Mouse (Mus musculus) A20 (cell line): Measurements from ENCODE around the gene Cd3g.
"Not testable (repeated sequence)": the region's sequence is repeated elsewhere in the genome, so short reads cannot be mapped to it uniquely, and the experiment has no call there.

Source experiments
- DNase-seq: peaks from one replicate; pipeline ENCODE4 v3.0.0-alpha.2; 2011; ENCODE audit warnings: low read depth, low spot score

Cd3g gene

GRCm38 (mm10) chr9:44986242-44986781 is 6.1 kb upstream of the Cd3g start:
- peak; percentile 48 for DNase-seq

- no peak for DNase-seq
These were observed 5.5 kb upstream of the Cd3g start for GRCm38 (mm10) chr9:44985721-44986161.

GRCm38 (mm10) chr9:44983001-44983400 is 2.8 kb upstream of the Cd3g start:
- no peak for DNase-seq

- DNase-seq: no peak
These were observed 2.3 kb upstream of the Cd3g start for GRCm38 (mm10) chr9:44982531-44982930.

- no peak for DNase-seq
These were observed 1.9 kb upstream of the Cd3g start for GRCm38 (mm10) chr9:44982081-44982480.

GRCm38 (mm10) chr9:44981676-44982075 is 1.4 kb upstream of the Cd3g start, which contains the start of gene Cd3d:
TSS of gene Cd3d (plus strand) at chr9:44981786.
- DNase-seq: no peak

GRCm38 (mm10) chr9:44981104-44981503 is 873 bp upstream of the Cd3g start:
- no peak for DNase-seq

- no peak for DNase-seq
These were observed 425 bp downstream of the Cd3g start for GRCm38 (mm10) chr9:44979806-44980205.

- no peak for DNase-seq
These were observed 2.4 kb downstream of the Cd3g start for GRCm38 (mm10) chr9:44977813-44978212.

- DNase-seq: peak; percentile 26
These were observed 10.8 kb downstream of the Cd3g start for GRCm38 (mm10) chr9:44969450-44969849.

GRCm38 (mm10) chr9:44967763-44968162 is 12.5 kb downstream of the Cd3g start:
- DNase-seq: not testable (repeated sequence)

- DNase-seq: peak; percentile 85
These were observed 13.4 kb downstream of the Cd3g start for GRCm38 (mm10) chr9:44966815-44967242.

GRCm38 (mm10) chr9:44965833-44966466 is 14.3 kb downstream of the Cd3g start:
- DNase-seq: no peak

- peak; percentile 99 for DNase-seq
These were observed 15.0 kb downstream of the Cd3g start, which contains the start of gene Ube4a for GRCm38 (mm10) chr9:44965126-44965832. TSS of gene Ube4a (minus strand) at chr9:44965600.

GRCm38 (mm10) chr9:44954432-44954831 is 25.8 kb downstream of the Cd3g start:
- no peak for DNase-seq

- DNase-seq: no peak
These were observed 32.4 kb downstream of the Cd3g start for GRCm38 (mm10) chr9:44947836-44948235.

- no peak for DNase-seq
These were observed 34.0 kb downstream of the Cd3g start for GRCm38 (mm10) chr9:44946185-44946695.

- no peak for DNase-seq
These were observed 37.8 kb downstream of the Cd3g start for GRCm38 (mm10) chr9:44942421-44942820.

GRCm38 (mm10) chr9:44941756-44942155 is 38.5 kb downstream of the Cd3g start:
- no peak for DNase-seq

- no peak for DNase-seq
These were observed 58.7 kb downstream of the Cd3g start for GRCm38 (mm10) chr9:44921543-44921942.

- DNase-seq: no peak
These were observed 59.1 kb downstream of the Cd3g start for GRCm38 (mm10) chr9:44921123-44921468.

GRCm38 (mm10) chr9:44920374-44921122 is 59.7 kb downstream of the Cd3g start, which contains the start of gene Atp5l:
TSS of gene Atp5l (minus strand) at chr9:44920742.
- peak; percentile 96 for DNase-seq
